Mouse (Mus musculus) limb, embryonic 14.5 days (tissue): ENCODE data around the gene Klhdc8a. TPM values are rescaled to one million over a fixed set of nuclear protein-coding genes. Genes with fewer than 3 reads are reported as not detected.

Source experiments
- ATAC-seq: fragments of 200-750 bp; cut with Nextera tagmentation; 2 replicates; pipeline ENCODE4 v1.8.0; 2017; ENCODE audit warnings: low read depth, moderate number of reproducible peaks, moderate TSS enrichment; ENCODE audit not compliant: low FRiP score
- DNase-seq: peaks from one replicate; pipeline ENCODE4 v3.0.0-alpha.2; 2015; ENCODE audit warnings: low spot score
- H3K27ac ChIP-seq: fragments of 300-500 bp; sonication (generic); replicated peaks from 2 replicates; pipeline ENCODE4 v1.5.1; 2014; ENCODE audit warnings: low read depth, mild to moderate bottlenecking, low read length, moderate library complexity, mixed read lengths
- H3K27me3 ChIP-seq: fragments of 300-500 bp; sonication (generic); 2 replicates; pipeline ENCODE4 v1.6.1; 2014; ENCODE audit warnings: low read length, mixed read lengths; ENCODE audit not compliant: control insufficient read depth, insufficient read depth
- H3K36me3 ChIP-seq: fragments of 300-500 bp; sonication (generic); 2 replicates; pipeline ENCODE4 v1.6.1; 2014; ENCODE audit warnings: mild to moderate bottlenecking, low read length, moderate library complexity, mixed read lengths; ENCODE audit not compliant: control insufficient read depth, insufficient read depth
- H3K4me1 ChIP-seq: fragments of 300-500 bp; sonication (generic); 2 replicates; pipeline ENCODE4 v1.6.1; 2014; ENCODE audit warnings: antibody characterized with exemption, low read length, mixed read lengths; ENCODE audit not compliant: control insufficient read depth, insufficient read depth
- H3K4me2 ChIP-seq: fragments of 300-500 bp; sonication (generic); replicated peaks from 2 replicates; pipeline ENCODE4 v1.6.1; 2014; ENCODE audit warnings: low read depth, mild to moderate bottlenecking, low read length, moderate library complexity; ENCODE audit not compliant: severe bottlenecking
- H3K4me3 ChIP-seq: fragments of 300-500 bp; sonication (generic); replicated peaks from 2 replicates; pipeline ENCODE4 v1.5.1; 2014; ENCODE audit warnings: low read length
- H3K9ac ChIP-seq: fragments of 300-500 bp; sonication (generic); 2 replicates; pipeline ENCODE4 v1.6.1; 2014; ENCODE audit warnings: mild to moderate bottlenecking, low read depth, low read length, moderate library complexity; ENCODE audit not compliant: severe bottlenecking
- H3K9me3 ChIP-seq: fragments of 300-500 bp; sonication (generic); 2 replicates; pipeline ENCODE4 v1.6.1; 2016; ENCODE audit warnings: low read length; ENCODE audit not compliant: control insufficient read depth
- POLR2A ChIP-seq: fragments of 200-500 bp; IDR thresholded peaks from 2 replicates; pipeline ENCODE4 v1.8.0; 2012; ENCODE audit warnings: inconsistent platforms, mild to moderate bottlenecking, moderate library complexity, borderline replicate concordance; ENCODE audit not compliant: insufficient read depth, insufficient read length; ENCODE audit errors: extremely low read depth
- WGBS: fragments of 180-500 bp; shearing (Covaris S2); extraction: QIAGEN DNeasy Blood & Tissue Kit; methylation state at CpG from one replicate; pipeline ENCODE4 v1.1.7; 2014; 5-methylcytosine and 5-hydroxymethylcytosine counted together
- polyA plus RNA-seq, 2 experiments: library from polyadenylated mRNA; depleted of rRNA in 1 of 2; stranded (reverse) in 1 of 2; unstranded in 1 of 2; fragments of >200 nt; fragmentation: Nextera tagmentation in 1 of 2; extraction: Ambion mirVana in 1 of 2; gene quantifications; 2 replicates each; pipeline versions ENCODE4 v1.2.1 to v1.2.3; 2012 to 2014

The Klhdc8a gene
- polyA plus RNA-seq, 2 experiments, result 0.07 to 0.10 TPM

GRCm38 (mm10) chr1:132306160-132306559, 7.7 kb downstream of the Klhdc8a start:
- TF ChIP-seq POLR2A, result no peak
- Histone ChIP-seq H3K9ac (no peak overlapping the region), H3K27ac (no peak overlapping the region), H3K4me1 (no peaks in the 10 kb centered on the region), H3K4me2 (no peak overlapping the region), H3K4me3 (no peak overlapping the region), H3K36me3 (no peaks in the 10 kb centered on the region), H3K27me3 (no peaks in the 10 kb centered on the region), H3K9me3 (no peaks in the 10 kb centered on the region)
- WGBS, result 44% methylated on average over 4 of the region's 4 CpGs
- ATAC-seq, result no peak
- DNase-seq, result no peak

GRCm38 (mm10) chr1:132306808-132307207, 8.4 kb downstream of the Klhdc8a start:
- Histone ChIP-seq H3K4me1 (no peaks in the 10 kb centered on the region), H3K27ac (no peak overlapping the region), H3K4me2 (no peak overlapping the region), H3K36me3 (no peaks in the 10 kb centered on the region), H3K9me3 (no peaks in the 10 kb centered on the region), H3K9ac (no peak overlapping the region), H3K27me3 (no peaks in the 10 kb centered on the region), H3K4me3 (no peak overlapping the region)
- no peak for ATAC-seq
- TF ChIP-seq POLR2A, result no peak
- no peak for DNase-seq
- 23% methylated on average over 4 of the region's 4 CpGs for WGBS

- H3K4me3 ChIP-seq, result no peak overlapping the region
- TF ChIP-seq POLR2A, result no peak
- H3K9me3 ChIP-seq, result no peaks in the 10 kb centered on the region
- no peak for DNase-seq
- no peaks in the 10 kb centered on the region for H3K27me3 ChIP-seq
- H3K27ac ChIP-seq, result no peak overlapping the region
- H3K36me3 ChIP-seq, result no peaks in the 10 kb centered on the region
- H3K4me1 ChIP-seq, result no peaks in the 10 kb centered on the region
- no peak for ATAC-seq
- no peak overlapping the region for H3K9ac ChIP-seq
- H3K4me2 ChIP-seq, result no peak overlapping the region
- WGBS, result 86% methylated on average over 6 of the region's 6 CpGs
Observed at GRCm38 (mm10) chr1:132307962-132308361, 9.5 kb downstream of the Klhdc8a start.

- DNase-seq (no peak), ATAC-seq (no peak)
- Histone ChIP-seq H3K4me2 (no peak overlapping the region), H3K27ac (no peak overlapping the region), H3K36me3 (no peaks in the 10 kb centered on the region), H3K9ac (no peak overlapping the region), H3K9me3 (no peaks in the 10 kb centered on the region), H3K4me1 (no peaks in the 10 kb centered on the region), H3K4me3 (no peak overlapping the region), H3K27me3 (no peaks in the 10 kb centered on the region)
- no peak for TF ChIP-seq POLR2A
- 87% methylated on average over 7 of the region's 7 CpGs for WGBS
Observed at GRCm38 (mm10) chr1:132308674-132309073, 10.2 kb downstream of the Klhdc8a start.

- TF ChIP-seq POLR2A, result no peak
- Histone ChIP-seq H3K27me3 (no peaks in the 10 kb centered on the region; the same call in 1 of the 2 replicates), H3K4me2 (no peak overlapping the region), H3K27ac (no peak overlapping the region), H3K4me3 (no peak overlapping the region), H3K9me3 (no peaks in the 10 kb centered on the region), H3K9ac (no peak overlapping the region), H3K36me3 (no peaks in the 10 kb centered on the region), H3K4me1 (0 out of 2 replicates have a peak, but pooled peaks cover 3% of the 10 kb centered on the region)
- ATAC-seq, result no peak
- WGBS, result 56% methylated on average over 7 of the region's 7 CpGs
- no peak for DNase-seq
Observed at GRCm38 (mm10) chr1:132310754-132311153, 12.3 kb downstream of the Klhdc8a start.
